Mouse (Mus musculus) hindbrain, embryonic 11.5 days (tissue): Measurements from ENCODE around the gene Apol7e. TPM values are rescaled to one million over a fixed set of nuclear protein-coding genes. Genes with fewer than 3 reads are reported as not detected.
A peak's percentile ranks its signal among the peaks of the same experiment; 100 is the strongest.
"Not testable (repeated sequence)": the region's sequence is repeated elsewhere in the genome, so short reads cannot be mapped to it uniquely, and the experiment has no call there.

Experiments
- ATAC-seq: fragments of 200-750 bp; cut with Nextera tagmentation; 2 replicates; pipeline ENCODE4 v1.8.0; 2017; ENCODE audit warnings: mild to moderate bottlenecking, moderate TSS enrichment, moderate library complexity; ENCODE audit not compliant: low FRiP score
- DNase-seq: peaks from one replicate; pipeline ENCODE4 v3.0.0-alpha.2; 2015; ENCODE audit warnings: low spot score
- H3K27ac ChIP-seq: fragments of 300-500 bp; sonication (generic); 2 replicates; pipeline ENCODE4 v1.5.1; 2014; ENCODE audit warnings: mild to moderate bottlenecking, low read depth, low read length
- H3K27me3 ChIP-seq: fragments of 300-500 bp; sonication (generic); 2 replicates; pipeline ENCODE4 v1.6.1; 2014; ENCODE audit warnings: mild to moderate bottlenecking, low read length, moderate library complexity, mixed read lengths; ENCODE audit not compliant: control insufficient read depth, insufficient read depth
- H3K36me3 ChIP-seq: fragments of 300-500 bp; sonication (generic); 2 replicates; pipeline ENCODE4 v1.6.1; 2014; ENCODE audit warnings: mild to moderate bottlenecking, low read length, moderate library complexity, mixed read lengths; ENCODE audit not compliant: control insufficient read depth, insufficient read depth
- H3K4me1 ChIP-seq: fragments of 300-500 bp; sonication (generic); replicated peaks from 2 replicates; pipeline ENCODE4 v1.6.1; 2014; ENCODE audit warnings: low read length, mixed read lengths; ENCODE audit not compliant: control insufficient read depth, insufficient read depth
- H3K4me2 ChIP-seq: fragments of 300-500 bp; sonication (generic); replicated peaks from 2 replicates; pipeline ENCODE4 v1.6.1; 2014; ENCODE audit warnings: mild to moderate bottlenecking, low read depth, low read length
- H3K4me3 ChIP-seq: fragments of 300-500 bp; sonication (generic); 2 replicates; pipeline ENCODE4 v1.5.1; 2014; ENCODE audit warnings: low read depth, low read length
- H3K9ac ChIP-seq: fragments of 300-500 bp; sonication (generic); 2 replicates; pipeline ENCODE4 v1.6.1; 2014; ENCODE audit warnings: low read depth, low read length
- H3K9me3 ChIP-seq: fragments of 300-500 bp; sonication (generic); 2 replicates; pipeline ENCODE4 v1.6.1; 2016; ENCODE audit warnings: low read length; ENCODE audit not compliant: control insufficient read depth
- WGBS: fragments of 180-500 bp; shearing (Covaris S2); extraction: QIAGEN DNeasy Blood & Tissue Kit; methylation state at CpG from one replicate; pipeline ENCODE4 v1.1.7; 2014; 5-methylcytosine and 5-hydroxymethylcytosine counted together
- polyA plus RNA-seq: library from polyadenylated mRNA; unstranded; fragments of >200 nt; fragmentation: Nextera tagmentation; extraction: Ambion mirVana; gene quantifications from 2 replicates; pipeline ENCODE4 v1.2.1, GENCODE M21; 2014

Gene Apol7e
- polyA plus RNA-seq, 1 experiment from 2014 or later = not detected

- not testable (repeated sequence) for H3K9me3 ChIP-seq, H3K4me3 ChIP-seq, H3K9ac ChIP-seq, H3K36me3 ChIP-seq, ATAC-seq, H3K4me1 ChIP-seq, H3K27ac ChIP-seq, DNase-seq, H3K27me3 ChIP-seq, H3K4me2 ChIP-seq
- no CpG with 5 or more reads among the region's 1 CpGs for WGBS
Measured at GRCm38 (mm10) chr15:77708936-77709335, 10.3 kb downstream of the Apol7e start.

GRCm38 (mm10) chr15:77718240-77718639 is 19.6 kb downstream of the Apol7e start:
- H3K9me3 ChIP-seq, H3K4me2 ChIP-seq, DNase-seq, H3K27me3 ChIP-seq, H3K27ac ChIP-seq, ATAC-seq, H3K4me3 ChIP-seq, H3K4me1 ChIP-seq, H3K9ac ChIP-seq, H3K36me3 ChIP-seq: not testable (repeated sequence)
- WGBS = 83% methylated on average over 2 of the region's 6 CpGs

GRCm38 (mm10) chr15:77721509-77721908 is 22.9 kb downstream of the Apol7e start:
- ATAC-seq, H3K4me1 ChIP-seq, H3K27ac ChIP-seq, H3K4me2 ChIP-seq, H3K9ac ChIP-seq, H3K9me3 ChIP-seq, DNase-seq, H3K36me3 ChIP-seq, H3K27me3 ChIP-seq, H3K4me3 ChIP-seq: not testable (repeated sequence)
- WGBS = no CpG with 5 or more reads among the region's 3 CpGs

- H3K9me3 ChIP-seq, H3K27me3 ChIP-seq, DNase-seq, H3K4me2 ChIP-seq, H3K4me3 ChIP-seq, H3K27ac ChIP-seq, ATAC-seq, H3K4me1 ChIP-seq, H3K9ac ChIP-seq, H3K36me3 ChIP-seq: not testable (repeated sequence)
- 31% methylated on average over 2 of the region's 10 CpGs for WGBS
Measured at GRCm38 (mm10) chr15:77724208-77724911, 25.7 kb downstream of the Apol7e start.

DNA sequence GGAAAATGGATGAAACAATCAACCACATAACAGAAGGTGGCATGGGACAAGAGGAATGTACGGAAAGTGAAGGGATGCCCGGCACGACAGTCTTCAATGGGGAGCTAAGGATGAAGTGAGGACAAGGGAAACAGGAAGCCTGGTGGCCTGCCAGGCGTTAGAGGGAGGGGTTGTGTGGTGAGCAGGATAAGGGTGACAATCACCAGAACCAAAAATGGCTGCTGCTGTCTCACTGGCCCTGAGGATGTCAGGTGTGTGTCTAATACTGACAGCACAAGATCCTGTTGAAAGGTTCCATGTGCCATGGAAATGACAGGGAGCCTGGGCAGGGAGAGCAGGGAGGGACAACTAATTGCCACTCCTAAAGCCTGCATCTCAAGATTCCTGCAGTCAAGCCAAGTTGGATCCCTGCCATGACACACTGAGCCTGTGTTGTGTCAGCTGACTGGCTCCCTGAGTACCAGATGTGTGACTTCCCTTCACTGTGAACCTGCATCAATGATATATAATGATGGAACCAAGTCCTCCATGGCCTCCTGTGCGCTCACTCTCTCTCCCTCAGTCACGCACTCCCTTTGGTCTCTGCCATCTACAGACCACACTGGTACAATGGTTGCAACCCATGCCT is 26.9 kb downstream of the Apol7e start:
- H3K27me3 ChIP-seq, ATAC-seq, H3K4me3 ChIP-seq, H3K9me3 ChIP-seq, H3K36me3 ChIP-seq, H3K9ac ChIP-seq, H3K4me2 ChIP-seq, H3K27ac ChIP-seq, H3K4me1 ChIP-seq, DNase-seq: not testable (repeated sequence)
- WGBS = 83% methylated on average over 6 of the region's 6 CpGs

GRCm38 (mm10) chr15:77727139-77727538 is 28.5 kb downstream of the Apol7e start:
- not testable (repeated sequence) for H3K9ac ChIP-seq, ATAC-seq, H3K27ac ChIP-seq, H3K9me3 ChIP-seq, H3K36me3 ChIP-seq, H3K4me3 ChIP-seq, H3K4me1 ChIP-seq, H3K27me3 ChIP-seq, H3K4me2 ChIP-seq
- 40% methylated on average over 2 of the region's 3 CpGs for WGBS
- DNase-seq = peak; percentile 21

DNA sequence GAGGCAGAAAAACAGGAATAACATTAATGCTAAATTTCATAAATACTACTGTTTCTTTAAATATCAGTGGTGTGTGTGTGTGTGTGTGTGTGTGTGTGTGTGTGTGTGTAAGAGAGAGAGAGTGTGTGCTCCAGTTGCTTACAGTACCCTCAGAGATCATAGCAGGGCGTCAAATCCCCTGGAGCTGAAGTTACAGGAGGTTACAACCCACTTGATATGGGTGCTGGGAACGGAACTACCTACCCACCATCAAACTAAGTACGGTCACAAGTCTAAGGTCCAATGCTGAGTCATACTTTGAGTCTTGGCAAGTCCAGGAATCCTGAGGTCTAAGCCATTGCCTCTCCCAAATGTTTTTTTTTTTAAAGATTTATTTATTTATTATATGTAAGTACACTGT is 29.1 kb downstream of the Apol7e start:
- not testable (repeated sequence) for H3K4me3 ChIP-seq, DNase-seq, H3K9ac ChIP-seq, H3K4me2 ChIP-seq, H3K27me3 ChIP-seq, H3K4me1 ChIP-seq, H3K27ac ChIP-seq, H3K9me3 ChIP-seq, H3K36me3 ChIP-seq, ATAC-seq
- WGBS = 93% methylated on average over 3 of the region's 3 CpGs

DNA sequence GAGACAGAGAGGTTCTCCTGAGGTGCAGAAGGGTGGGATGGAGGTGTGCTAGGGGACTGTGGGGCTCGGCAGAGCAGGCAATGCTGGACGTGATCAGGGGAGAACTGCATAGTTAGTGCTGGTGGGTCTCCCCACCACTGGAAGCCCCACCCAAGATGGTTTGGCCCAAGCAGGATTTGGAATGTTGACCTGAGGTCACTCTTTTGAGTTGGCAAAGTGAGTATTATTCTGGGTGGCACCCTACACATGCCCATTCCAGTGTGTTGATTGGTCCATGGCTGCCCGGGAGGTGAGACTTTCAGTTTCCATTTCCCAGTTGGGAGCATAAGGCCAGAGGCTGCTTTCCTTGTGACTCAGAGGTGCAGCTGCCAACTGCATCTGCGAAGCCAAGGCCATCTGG is 30.1 kb downstream of the Apol7e start, which contains the start of gene Apol9b:
Gene Apol9b, plus strand, starts transcription at position 301 of the 400 bp plus-strand sequence.
- H3K4me3 ChIP-seq, ATAC-seq: not testable (repeated sequence)
- no CpG with 5 or more reads among the region's 4 CpGs for WGBS

DNA sequence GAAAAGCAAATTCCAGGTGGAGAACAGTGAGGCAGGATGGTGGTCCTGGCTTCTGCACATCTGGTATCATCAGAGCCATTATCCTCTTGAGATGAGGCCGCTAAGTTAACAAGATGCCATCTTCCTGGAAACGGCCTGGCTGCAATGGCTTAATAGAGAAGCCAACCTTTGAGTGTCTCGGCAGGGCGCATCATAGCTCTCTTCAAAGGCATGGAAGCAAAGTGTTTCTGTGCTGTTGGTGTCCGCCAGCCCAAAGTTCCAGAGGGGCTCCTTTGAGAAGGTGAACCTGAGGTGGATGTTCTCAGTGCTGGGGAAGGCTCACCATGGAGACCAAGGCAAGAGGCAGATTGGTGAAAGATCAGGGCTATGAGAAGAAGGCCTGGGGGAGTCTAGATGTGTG is 32.9 kb downstream of the Apol7e start:
- no peaks in the 10 kb centered on the region for H3K36me3 ChIP-seq
- H3K27me3 ChIP-seq = no peaks in the 10 kb centered on the region
- DNase-seq = no peak
- no peaks in the 10 kb centered on the region for H3K9me3 ChIP-seq
- no peak overlapping the region for H3K4me3 ChIP-seq
- H3K4me1 ChIP-seq = no peaks in the 10 kb centered on the region
- H3K27ac ChIP-seq = no peak overlapping the region
- 94% methylated on average over 5 of the region's 5 CpGs for WGBS
- no peak overlapping the region for H3K4me2 ChIP-seq
- no peak overlapping the region for H3K9ac ChIP-seq
- no peak for ATAC-seq

More for the DNA sequence above, 30.1 kb downstream of the Apol7e start, which contains the start of gene Apol9b:
- H3K4me1 ChIP-seq, H3K27me3 ChIP-seq, H3K27ac ChIP-seq, H3K4me2 ChIP-seq, H3K9me3 ChIP-seq, H3K36me3 ChIP-seq, H3K9ac ChIP-seq, DNase-seq: not testable (repeated sequence)
